18 mouse cellular contexts compared by ENCODE assay signal in genomic region chr2:118084693-118085092, GRCm38 (mm10).
"Had no signal": no experiment of that assay in that cellular context is flagged by ENCODE, and none has a peak within 500 bp of the region (broad histone marks: within the 10 kb centered on the region; RNA-seq: fewer than 3 reads in every experiment).

No protein-coding gene starts in this region.

- H3K27ac ChIP-seq: midbrain, embryonic 10.5 days; midbrain, embryonic 12.5 days; neural tube, embryonic 13.5 days; neural tube, embryonic 15.5 days had no signal

- H3K4me3 ChIP-seq: midbrain, embryonic 10.5 days; midbrain, embryonic 12.5 days; myocyte; neural tube, embryonic 13.5 days; neural tube, embryonic 15.5 days had no signal

- ATAC-seq: midbrain, embryonic 16.5 days had no signal

- DNase-seq: lung, adult 18-20 months; lung, embryonic 14.5 days; lung, postnatal 10 days; lung, postnatal 4 days; midbrain, embryonic 14.5 days; retina, postnatal 1 day; right cerebral cortex, adult 18-20 months; right cerebral cortex, postnatal 25 days; right cerebral cortex, postnatal 4 days; spleen, adult 18-20 months; thymus, adult 18-20 months; thymus, postnatal 36 days had no signal
